Mouse (Mus musculus) retina, embryonic 14.5 days (tissue): ENCODE results near the gene Vkorc1.
"Not testable (repeated sequence)": the region's sequence is repeated elsewhere in the genome, so short reads cannot be mapped to it uniquely, and the experiment has no call there.

Source experiments
- DNase-seq: peaks from one replicate; pipeline ENCODE4 v3.0.0-alpha.2; 2015; ENCODE audit warnings: low spot score

Gene Vkorc1

GRCm38 (mm10) chr7:127915293-127915692 lies 19.9 kb upstream of the Vkorc1 start:
- DNase-seq = no peak

DNA sequence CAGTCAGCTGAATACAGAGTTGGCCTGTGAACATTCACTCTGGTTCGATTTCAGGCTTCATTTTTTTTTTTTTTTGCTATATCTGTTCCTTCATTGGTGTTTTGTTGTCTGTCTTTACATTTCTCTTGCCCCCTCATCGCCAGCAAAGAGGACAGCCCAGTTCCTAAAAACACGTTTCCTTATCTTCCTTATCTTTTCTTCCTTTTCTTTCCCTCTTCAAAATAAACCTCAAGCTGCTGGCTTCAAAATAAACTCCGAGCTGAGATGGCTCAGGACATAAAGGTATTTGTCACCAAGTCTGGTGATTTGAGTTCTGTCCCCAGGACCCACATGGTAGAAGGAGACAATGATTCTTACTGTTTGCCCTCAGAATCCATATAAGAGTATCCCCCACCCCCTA lies 17.5 kb upstream of the Vkorc1 start:
- DNase-seq = no peak

DNA sequence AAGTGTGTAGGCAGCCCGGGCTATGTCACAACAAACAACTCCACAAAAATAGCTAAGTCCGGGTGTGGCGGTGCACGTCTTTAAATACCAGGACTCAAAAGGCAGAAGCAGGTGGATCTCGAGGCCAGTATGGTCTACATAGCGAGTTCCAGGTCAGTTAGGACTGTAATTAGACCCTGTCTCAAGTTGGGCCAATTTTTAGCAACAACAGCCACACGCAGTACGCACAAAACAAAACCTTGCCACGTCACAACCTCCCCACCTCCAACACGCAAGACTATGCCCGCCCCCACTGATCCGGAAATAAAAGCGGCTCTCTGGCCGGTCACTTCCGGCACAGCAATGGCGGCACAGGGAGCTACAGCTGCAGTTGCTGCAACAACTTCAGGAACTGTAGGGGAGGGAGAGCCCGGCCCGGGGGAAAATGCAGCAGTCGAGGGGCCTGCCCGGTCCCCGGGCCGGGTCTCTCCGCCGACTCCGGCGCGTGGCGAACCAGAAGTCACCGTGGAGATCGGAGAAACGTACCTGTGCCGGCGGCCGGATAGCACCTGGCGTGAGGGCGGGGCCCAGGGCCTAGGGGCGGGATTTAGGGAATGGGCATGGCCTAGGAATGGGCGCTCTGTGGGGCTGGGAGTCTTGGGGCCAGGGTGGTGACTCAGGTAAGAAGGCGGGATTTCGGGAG lies 16.9 kb upstream of the Vkorc1 start, which contains the start of gene Kat8:
TSS of gene Kat8 (plus strand) at position 327 of the 682 bp plus-strand sequence.
- DNase-seq = peak; percentile 91

GRCm38 (mm10) chr7:127908656-127909055 lies 13.2 kb upstream of the Vkorc1 start:
- DNase-seq = no peak

- DNase-seq = no peak
These were observed 12.5 kb upstream of the Vkorc1 start for GRCm38 (mm10) chr7:127907939-127908338.

GRCm38 (mm10) chr7:127903971-127904796 lies 8.8 kb upstream of the Vkorc1 start, which contains the start of gene Bckdk:
Bckdk (plus strand) TSS chr7:127904082.
- peak; percentile 84 for DNase-seq

- DNase-seq = no peak
These were observed 6.4 kb upstream of the Vkorc1 start for GRCm38 (mm10) chr7:127901772-127902171.

DNA sequence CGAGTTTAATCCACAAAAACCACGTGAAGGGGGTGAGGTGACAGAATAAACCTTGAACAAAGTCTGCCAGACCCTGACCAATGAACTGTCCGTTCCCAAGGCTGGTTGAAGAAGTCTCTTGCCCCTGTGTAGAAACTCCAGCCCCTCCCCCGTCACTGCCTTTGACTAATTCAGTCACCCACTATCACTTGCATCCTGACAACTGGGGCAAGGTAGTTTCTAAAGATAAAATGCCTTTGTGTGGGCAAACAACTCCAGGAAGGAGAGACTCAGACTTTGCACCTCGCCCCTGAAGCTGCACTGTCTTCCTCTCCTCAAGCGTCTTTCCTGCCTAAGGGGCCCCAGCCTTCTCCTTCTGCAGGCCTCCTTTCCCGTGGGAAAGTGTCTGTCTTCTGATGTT lies 4.6 kb upstream of the Vkorc1 start:
- no peak for DNase-seq

- DNase-seq = no peak
These were observed 3.0 kb upstream of the Vkorc1 start for GRCm38 (mm10) chr7:127898179-127898956.

DNA sequence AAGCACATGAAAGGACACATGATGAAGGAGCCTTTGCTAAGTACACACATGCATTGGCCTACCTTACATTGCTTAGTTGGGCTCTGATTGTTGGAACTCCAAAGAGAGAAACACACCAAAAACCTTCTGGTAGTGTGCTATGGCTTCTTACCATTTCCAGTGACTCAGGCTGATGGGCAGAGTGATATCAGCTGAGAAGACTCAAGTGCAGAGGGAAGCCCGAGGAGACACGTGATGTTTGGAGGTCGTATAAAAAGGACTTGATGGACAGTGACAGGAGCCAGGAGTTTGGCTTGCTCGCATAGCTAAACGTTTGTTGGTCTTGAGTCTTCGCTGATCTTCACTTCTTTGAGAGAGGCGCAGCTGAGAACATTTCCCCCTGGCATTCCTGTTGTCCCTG lies 2.1 kb upstream of the Vkorc1 start:
- no peak for DNase-seq

DNA sequence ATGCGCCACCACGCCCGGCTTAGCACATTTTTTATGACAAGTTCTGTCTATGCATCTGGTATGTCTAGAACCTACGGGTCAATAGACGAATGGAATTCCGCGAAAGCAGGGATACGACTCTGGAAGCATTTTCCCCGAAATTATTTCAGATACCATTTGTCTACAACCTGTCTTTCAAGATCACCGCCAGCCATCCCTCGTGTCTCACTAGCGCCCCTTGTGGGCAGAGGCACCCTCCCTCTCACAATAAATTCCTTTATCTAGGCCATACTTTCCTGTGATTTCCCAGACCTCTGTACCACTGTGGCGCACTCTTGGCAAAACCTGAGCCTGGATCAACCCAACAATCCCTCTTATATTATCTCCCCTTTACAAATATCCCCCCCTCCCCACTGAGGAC lies 967 bp upstream of the Vkorc1 start:
- DNase-seq = peak; percentile 69

DNA sequence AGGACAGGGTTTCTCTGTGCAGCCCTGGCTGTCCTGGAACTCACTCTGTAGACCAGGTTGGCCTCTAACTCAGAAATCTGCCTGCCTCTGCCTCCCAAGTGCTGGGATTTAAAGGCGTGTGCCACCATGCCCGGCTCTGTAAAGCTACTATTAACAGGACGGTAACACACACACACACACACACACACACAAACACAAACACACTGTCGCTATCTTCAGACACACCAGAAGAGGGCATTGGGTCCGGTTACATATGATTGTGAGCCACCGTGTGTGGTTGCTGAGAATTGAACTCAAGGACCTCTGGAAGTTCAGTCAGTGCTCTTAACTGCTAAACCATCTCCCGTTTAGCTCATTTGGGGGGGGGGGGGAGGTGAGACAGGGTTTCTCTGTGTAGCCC lies 474 bp upstream of the Vkorc1 start:
- not testable (repeated sequence) for DNase-seq

GRCm38 (mm10) chr7:127894480-127894879 lies 937 bp downstream of the Vkorc1 start:
- DNase-seq = no peak

DNA sequence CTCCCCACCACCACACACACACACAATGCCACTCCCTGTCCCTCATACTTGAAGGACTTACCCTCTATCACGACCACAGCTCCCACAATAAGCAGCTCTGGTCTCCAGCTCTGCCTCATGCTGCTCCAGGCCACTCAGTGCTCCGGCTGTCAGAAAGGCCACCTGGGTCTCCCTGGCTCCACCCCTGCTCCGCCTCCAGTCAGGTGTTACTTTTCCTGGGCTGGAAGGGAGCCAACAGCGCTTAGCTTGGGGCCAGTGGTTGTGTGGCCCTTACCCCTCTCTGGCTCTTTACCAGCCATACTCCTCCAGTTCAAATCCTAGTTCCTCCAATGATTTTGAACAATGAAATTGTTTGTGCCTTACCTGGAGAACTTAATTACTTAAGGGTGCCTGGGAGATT lies 4.6 kb downstream of the Vkorc1 start, which contains the start of gene Prss53:
TSS of gene Prss53 (minus strand) at position 173 of the 400 bp plus-strand sequence.
- no peak for DNase-seq

GRCm38 (mm10) chr7:127888821-127889220 lies 6.6 kb downstream of the Vkorc1 start:
- DNase-seq = no peak

DNA sequence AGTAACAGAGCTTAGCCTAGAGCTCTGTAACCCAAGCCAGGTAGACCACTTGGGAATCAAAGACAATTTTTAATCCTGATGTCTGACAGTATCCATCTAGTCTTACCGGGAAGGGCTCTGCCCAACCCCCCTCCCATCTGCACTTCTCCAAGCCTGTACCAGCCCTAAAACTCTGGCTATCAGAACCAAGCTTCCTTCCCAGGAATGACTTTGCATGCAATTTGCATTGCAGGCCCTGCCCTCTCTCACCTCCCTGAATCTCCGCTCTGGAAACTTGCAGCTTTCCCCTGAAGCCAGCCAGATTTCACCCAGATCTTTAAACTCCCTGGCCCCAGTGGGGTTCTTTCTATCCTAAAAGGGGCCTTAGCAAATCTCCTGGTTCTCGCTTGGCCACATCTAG lies 7.6 kb downstream of the Vkorc1 start:
- DNase-seq = no peak

DNA sequence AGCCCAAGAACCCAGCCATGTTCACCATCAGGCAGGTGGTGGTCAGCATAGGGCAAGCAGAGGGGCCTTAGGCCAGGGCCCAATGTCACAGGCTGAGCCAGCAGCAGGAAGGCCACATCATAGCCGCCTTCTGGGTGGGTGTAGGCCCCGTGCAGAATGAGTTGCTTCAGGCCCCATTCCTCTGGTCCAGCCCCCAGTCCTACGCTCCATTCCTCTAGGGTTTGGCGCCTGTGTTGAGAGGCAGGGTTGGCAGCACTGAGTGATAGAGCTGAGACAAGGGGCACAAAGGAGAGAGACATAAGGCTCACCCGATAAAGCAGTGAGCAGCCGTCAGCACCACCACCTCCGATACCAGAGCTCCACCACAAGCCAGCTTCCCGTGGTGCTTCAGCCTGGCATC lies 8.2 kb downstream of the Vkorc1 start:
- DNase-seq = no peak

GRCm38 (mm10) chr7:127886551-127886950 lies 8.9 kb downstream of the Vkorc1 start:
- DNase-seq = no peak

- no peak for DNase-seq
These were observed 9.5 kb downstream of the Vkorc1 start for GRCm38 (mm10) chr7:127885951-127886350.

GRCm38 (mm10) chr7:127880431-127880830 lies 15.0 kb downstream of the Vkorc1 start:
- DNase-seq = no peak

DNA sequence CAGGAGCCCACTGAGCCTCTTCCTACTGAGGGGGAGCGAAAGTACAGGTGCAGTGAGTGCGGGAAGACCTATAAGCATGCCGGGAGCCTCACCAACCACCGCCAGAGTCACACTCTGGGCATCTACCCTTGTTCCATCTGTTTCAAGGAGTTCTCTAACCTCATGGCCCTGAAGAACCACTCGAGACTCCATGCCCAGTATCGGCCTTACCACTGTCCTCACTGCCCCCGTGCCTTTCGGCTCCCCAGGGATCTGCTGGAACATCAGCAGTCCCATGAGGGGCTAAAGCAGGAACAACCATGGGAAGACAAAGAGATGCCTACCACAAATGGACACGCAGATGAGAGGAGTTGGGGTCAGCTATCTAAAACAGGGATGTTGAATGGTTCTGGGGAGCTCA lies 16.1 kb downstream of the Vkorc1 start:
- DNase-seq = no peak
